Mouse (Mus musculus): ENCODE data around the gene Olfr685. TPM values are rescaled to one million over a fixed set of nuclear protein-coding genes. Genes with fewer than 3 reads are reported as not detected.

Olfr685 gene
- polyA plus RNA-seq, 1 experiment, result not detected

DNA sequence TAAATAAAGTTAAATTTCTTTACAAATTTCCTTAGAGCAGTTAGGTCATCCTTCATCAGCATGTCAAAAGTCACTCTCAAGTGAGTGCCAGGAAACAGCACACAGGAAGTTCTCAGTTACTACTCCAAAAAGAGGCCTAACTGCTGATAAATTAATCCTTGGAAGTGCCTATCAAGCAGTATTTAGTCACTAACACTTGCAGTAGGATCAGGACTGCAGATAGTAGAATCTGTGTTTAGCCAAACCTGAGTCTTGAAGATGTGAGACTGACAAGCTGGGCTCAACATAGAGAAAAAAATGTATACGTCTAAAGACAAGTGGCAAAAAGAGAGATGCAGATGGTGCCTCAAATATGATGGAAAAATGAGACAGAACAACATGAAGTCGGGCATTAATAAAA is 44.5 kb downstream of the Olfr685 start:
- TF ChIP-seq GATA1 (IDR thresholded peaks at IDR 0.05; ENCODE audit: borderline replicate concordance, low read length), result no peak
- TF ChIP-seq FLI1 (IDR thresholded peaks at IDR 0.05; ENCODE audit: low read length), result no peak
- Histone ChIP-seq H3K4me1 (no peaks in the 10 kb centered on the region), H3K9me3 (no peaks in the 10 kb centered on the region), H3K27me3 (replicated peaks) (no peaks in the 10 kb centered on the region), H3K4me3 (replicated peaks) (no peak overlapping the region), H3K36me3 (replicated peaks; ENCODE audit: low read length) (no peaks in the 10 kb centered on the region)

Other genes with a start within 250 kb of the Olfr685 start
- not detected in 2 replicates for gene Olfr670, start 223.4 kb downstream of the Olfr685 start, polyA plus RNA-seq (2012; ENCODE audit: insufficient read depth, low replicate concordance)
- gene Olfr671, start 206.9 kb downstream of the Olfr685 start, polyA plus RNA-seq (2012; ENCODE audit: insufficient read depth, low replicate concordance), result 2.6 TPM in 1 of 2 replicates, not detected in the other
- not detected in 2 replicates for gene Olfr672, start 184.0 kb downstream of the Olfr685 start, polyA plus RNA-seq (2012; ENCODE audit: insufficient read depth, low replicate concordance)
- gene Olfr675, start 157.6 kb downstream of the Olfr685 start, polyA plus RNA-seq (2012; ENCODE audit: insufficient read depth, low replicate concordance), result not detected in 2 replicates
- gene Olfr676, start 153.3 kb downstream of the Olfr685 start, polyA plus RNA-seq (2012; ENCODE audit: insufficient read depth, low replicate concordance), result not detected in 2 replicates
- gene Olfr677, start 134.6 kb downstream of the Olfr685 start, polyA plus RNA-seq (2012; ENCODE audit: insufficient read depth, low replicate concordance), result not detected in 2 replicates
- gene Olfr678, start 121.5 kb downstream of the Olfr685 start, polyA plus RNA-seq (2012; ENCODE audit: insufficient read depth, low replicate concordance), result not detected in 2 replicates
- gene Olfr679, start 104.8 kb downstream of the Olfr685 start, polyA plus RNA-seq (2012; ENCODE audit: insufficient read depth, low replicate concordance), result not detected in 2 replicates
- gene Olfr680-ps1, start 93.2 kb downstream of the Olfr685 start, polyA plus RNA-seq (2012; ENCODE audit: insufficient read depth, low replicate concordance), result not detected in 2 replicates
- gene Olfr681, start 69.2 kb downstream of the Olfr685 start, polyA plus RNA-seq (2012; ENCODE audit: insufficient read depth, low replicate concordance), result not detected in 2 replicates
- gene Olfr683, start 39.0 kb downstream of the Olfr685 start, polyA plus RNA-seq (2012; ENCODE audit: insufficient read depth, low replicate concordance), result not detected in 2 replicates
- not detected in 2 replicates for gene Olfr684, start 22.4 kb downstream of the Olfr685 start, polyA plus RNA-seq (2012; ENCODE audit: insufficient read depth, low replicate concordance)
- gene Olfr686, start 21.5 kb upstream of the Olfr685 start, polyA plus RNA-seq (2012; ENCODE audit: insufficient read depth, low replicate concordance), result not detected in 2 replicates
- gene Olfr688, start 102.1 kb upstream of the Olfr685 start, polyA plus RNA-seq (2012; ENCODE audit: insufficient read depth, low replicate concordance), result not detected in 2 replicates
- not detected in 2 replicates for gene Olfr689, start 125.2 kb upstream of the Olfr685 start, polyA plus RNA-seq (2012; ENCODE audit: insufficient read depth, low replicate concordance)
- gene Olfr690, start 148.1 kb upstream of the Olfr685 start, polyA plus RNA-seq (2012; ENCODE audit: insufficient read depth, low replicate concordance), result not detected in 2 replicates
- 0.10 TPM in 1 of 2 replicates, not detected in the other for gene Olfr691, start 156.3 kb upstream of the Olfr685 start, polyA plus RNA-seq (2012; ENCODE audit: insufficient read depth, low replicate concordance)
- not detected in 2 replicates for gene Olfr692, start 182.2 kb upstream of the Olfr685 start, polyA plus RNA-seq (2012; ENCODE audit: insufficient read depth, low replicate concordance)
- not detected in 2 replicates for gene Gm5901, start 189.0 kb upstream of the Olfr685 start, polyA plus RNA-seq (2012; ENCODE audit: insufficient read depth, low replicate concordance)
- gene Fam160a2, start 214.0 kb upstream of the Olfr685 start, polyA plus RNA-seq (2012; ENCODE audit: insufficient read depth, low replicate concordance), result 32.3 and 36.7 TPM in 2 replicates
- gene Cnga4, start 218.6 kb upstream of the Olfr685 start, polyA plus RNA-seq (2012; ENCODE audit: insufficient read depth, low replicate concordance), result not detected in 2 replicates
- gene Cckbr, start 239.7 kb upstream of the Olfr685 start, polyA plus RNA-seq (2012; ENCODE audit: insufficient read depth, low replicate concordance), result not detected in 2 replicates